Mouse (Mus musculus): ENCODE results near the gene Eif2b4. TPM values are rescaled to one million over a fixed set of nuclear protein-coding genes. Genes with fewer than 3 reads are reported as not detected.

The Eif2b4 gene
- total RNA-seq (2023) = 36.4 TPM

GRCm38 (mm10) chr5:31192939-31193630 is at the start of gene Eif2b4, which contains the start of gene Snx17:
Eif2b4 (minus strand) TSS chr5:31193430.
Snx17 (plus strand) TSS chr5:31193227.

GRCm38 (mm10) chr5:31240637-31241521 is 47.6 kb upstream of the Eif2b4 start, which contains the start of the genes Nrbp1 and Gm9970:
Nrbp1 (plus strand) TSS chr5:31240864.
Gm9970 (minus strand) TSS chr5:31241232.

GRCm38 (mm10) chr5:31220448-31221303 is 27.4 kb upstream of the Eif2b4 start, which contains the start of gene Ppm1g:
Ppm1g (minus strand) TSS chr5:31220687.

GRCm38 (mm10) chr5:31201742-31202590 is 8.7 kb upstream of the Eif2b4 start, which contains the start of gene Zfp513:
Zfp513 (minus strand) TSS chr5:31202303.

GRCm38 (mm10) chr5:31179766-31180630 is 13.2 kb downstream of the Eif2b4 start, which contains the start of the genes Gm29609 and Gtf3c2:
Gm29609 (minus strand) TSS chr5:31179911.
Gtf3c2 (minus strand) TSS chr5:31180144.

GRCm38 (mm10) chr5:31154152-31154553 is 39.1 kb downstream of the Eif2b4 start, which contains the start of gene Mpv17:
Mpv17 (minus strand) TSS chr5:31154251.

GRCm38 (mm10) chr5:31138241-31138967 is 54.8 kb downstream of the Eif2b4 start, which contains the start of gene Ucn:
Ucn (minus strand) TSS chr5:31138829.

Other genes with a start within 250 kb of the Eif2b4 start
- gene Cgref1, start 247.8 kb downstream of the Eif2b4 start, total RNA-seq (2023) = not detected
- 163 TPM for gene Preb, start 233.1 kb downstream of the Eif2b4 start, total RNA-seq (2023)
- not detected for gene Tcf23, start 224.8 kb downstream of the Eif2b4 start, total RNA-seq (2023)
- 32.9 TPM for gene Atraid, start 145.1 kb downstream of the Eif2b4 start, total RNA-seq (2023)
- gene Slc5a6, start 144.5 kb downstream of the Eif2b4 start, total RNA-seq (2023) = 9.5 TPM
- 50.3 TPM for gene Cad, start 138.7 kb downstream of the Eif2b4 start, total RNA-seq (2023)
- gene Dnajc5g, start 87.1 kb downstream of the Eif2b4 start, total RNA-seq (2023) = not detected
- 1.3 TPM for gene Slc30a3, start 85.2 kb downstream of the Eif2b4 start, total RNA-seq (2023)
- gene Trim54, start 76.7 kb downstream of the Eif2b4 start, total RNA-seq (2023) = not detected
- not detected for gene Ucn, start 54.6 kb downstream of the Eif2b4 start, total RNA-seq (2023)
- gene Mpv17, start 39.2 kb downstream of the Eif2b4 start, total RNA-seq (2023) = 18.9 TPM
- 5.2 TPM for gene Gm29609, start 13.5 kb downstream of the Eif2b4 start, total RNA-seq (2023)
- gene Gtf3c2, start 13.3 kb downstream of the Eif2b4 start, total RNA-seq (2023) = 168 TPM
- gene Snx17, start 203 bp downstream of the Eif2b4 start, total RNA-seq (2023) = 68.5 TPM
- 27.9 TPM for gene Zfp513, start 8.9 kb upstream of the Eif2b4 start, total RNA-seq (2023)
- gene Ppm1g, start 27.3 kb upstream of the Eif2b4 start, total RNA-seq (2023) = 128 TPM
- 190 TPM for gene Nrbp1, start 47.4 kb upstream of the Eif2b4 start, total RNA-seq (2023)
- not detected for gene Gm9970, start 47.8 kb upstream of the Eif2b4 start, total RNA-seq (2023)
- 20.0 TPM for gene Krtcap3, start 58.3 kb upstream of the Eif2b4 start, total RNA-seq (2023)
- gene Ift172, start 97.7 kb upstream of the Eif2b4 start, total RNA-seq (2023) = 15.1 TPM
- not detected for gene Fndc4, start 102.7 kb upstream of the Eif2b4 start, total RNA-seq (2023)
- gene Gckr, start 104.0 kb upstream of the Eif2b4 start, total RNA-seq (2023) = not detected